Mouse (Mus musculus) heart, embryonic 15.5 days (tissue): Measurements from ENCODE around the gene Ackr3. TPM values are rescaled to one million over a fixed set of nuclear protein-coding genes. Genes with fewer than 3 reads are reported as not detected.

Experiments used
- ATAC-seq: fragments of 200-750 bp; cut with Nextera tagmentation; replicated peaks from 2 replicates; pipeline ENCODE4 v1.8.0; 2017; ENCODE audit warnings: low read depth, moderate TSS enrichment; ENCODE audit not compliant: insufficient number of reproducible peaks, insufficient read depth, low FRiP score
- H3K27ac ChIP-seq: fragments of 300-500 bp; sonication (generic); 2 replicates; pipeline ENCODE4 v1.5.1; 2015; ENCODE audit warnings: mild to moderate bottlenecking, inconsistent platforms
- H3K27me3 ChIP-seq: fragments of 300-500 bp; sonication (generic); 2 replicates; pipeline ENCODE4 v1.6.1; 2015; ENCODE audit warnings: inconsistent platforms
- H3K36me3 ChIP-seq: fragments of 300-500 bp; sonication (generic); 2 replicates; pipeline ENCODE4 v1.6.1; 2015; ENCODE audit warnings: mild to moderate bottlenecking, inconsistent platforms
- H3K4me1 ChIP-seq: fragments of 300-500 bp; sonication (generic); replicated peaks from 2 replicates; pipeline ENCODE4 v1.6.1; 2015; ENCODE audit warnings: inconsistent platforms
- H3K4me2 ChIP-seq: fragments of 300-500 bp; sonication (generic); 2 replicates; pipeline ENCODE4 v1.6.1; 2015; ENCODE audit warnings: inconsistent platforms, mild to moderate bottlenecking, moderate library complexity
- H3K4me3 ChIP-seq: fragments of 300-500 bp; sonication (generic); 2 replicates; pipeline ENCODE4 v1.5.1; 2015; ENCODE audit warnings: mild to moderate bottlenecking, inconsistent platforms
- H3K9ac ChIP-seq: fragments of 300-500 bp; sonication (generic); 2 replicates; pipeline ENCODE4 v1.6.1; 2015; ENCODE audit warnings: mild to moderate bottlenecking, inconsistent platforms
- H3K9me3 ChIP-seq: fragments of 300-500 bp; sonication (generic); replicated peaks from 2 replicates; pipeline ENCODE4 v1.6.1; 2016; ENCODE audit warnings: inconsistent platforms
- WGBS: fragments of 180-500 bp; shearing (Covaris S2); methylation state at CpG from one replicate; pipeline ENCODE4 v1.1.7; 2015; ENCODE audit warnings: mixed read lengths; 5-methylcytosine and 5-hydroxymethylcytosine counted together
- polyA plus RNA-seq: library from polyadenylated mRNA; unstranded; fragments of >200 nt; fragmentation: Nextera tagmentation; extraction: Ambion mirVana; gene quantifications from 2 replicates; pipeline ENCODE4 v1.2.1, GENCODE M21; 2015

Gene Ackr3
- polyA plus RNA-seq, 1 experiment from 2014 or later: 26.9 TPM

GRCm38 (mm10) chr1:90244537-90244936, 40.8 kb downstream of the Ackr3 start:
- no peaks in the 10 kb centered on the region; the same call in 1 of the 2 replicates for H3K4me1 ChIP-seq
- H3K9ac ChIP-seq: no peak overlapping the region
- H3K9me3 ChIP-seq: no peaks in the 10 kb centered on the region
- peaks cover 3% of the 10 kb centered on the region; the same call in 1 of the 2 replicates for H3K27me3 ChIP-seq
- no peak overlapping the region for H3K27ac ChIP-seq
- no peak for ATAC-seq
- 94% methylated on average over 1 of the region's 1 CpGs for WGBS
- H3K36me3 ChIP-seq: no peaks in the 10 kb centered on the region
- H3K4me2 ChIP-seq: no peak overlapping the region
- H3K4me3 ChIP-seq: no peak overlapping the region

GRCm38 (mm10) chr1:90245533-90245932, 41.8 kb downstream of the Ackr3 start:
- no peaks in the 10 kb centered on the region for H3K36me3 ChIP-seq
- H3K27ac ChIP-seq: no peak overlapping the region
- H3K4me1 ChIP-seq: no peaks in the 10 kb centered on the region; the same call in 1 of the 2 replicates
- ATAC-seq: no peak
- H3K4me3 ChIP-seq: no peak overlapping the region
- no peaks in the 10 kb centered on the region for H3K9me3 ChIP-seq
- no peak overlapping the region for H3K9ac ChIP-seq
- peaks cover 3% of the 10 kb centered on the region; the same call in 1 of the 2 replicates for H3K27me3 ChIP-seq
- H3K4me2 ChIP-seq: no peak overlapping the region
- 71% methylated on average over 7 of the region's 7 CpGs for WGBS

DNA sequence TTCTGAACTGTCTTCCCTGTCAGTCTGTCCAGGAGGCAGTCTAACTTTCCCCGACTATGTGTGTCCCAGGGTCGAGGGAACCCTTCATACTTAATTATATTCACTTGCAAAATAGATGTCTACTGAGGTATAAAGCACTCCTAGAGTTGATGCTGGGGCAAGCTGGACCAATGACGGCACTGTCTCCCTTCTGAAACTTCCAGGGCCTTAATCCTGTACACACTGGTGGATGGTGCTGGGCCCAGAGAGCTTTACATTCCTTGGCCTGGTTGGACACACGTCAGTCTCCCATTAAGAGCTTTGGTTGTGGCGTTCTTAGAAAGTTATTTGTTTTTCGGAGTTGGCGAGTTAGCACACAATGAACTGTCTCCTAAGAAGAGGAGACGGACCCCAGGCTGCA, 42.3 kb downstream of the Ackr3 start:
- ATAC-seq: no peak
- Histone ChIP-seq H3K27me3 (peaks cover 5% of the 10 kb centered on the region; the same call in 1 of the 2 replicates), H3K4me1 (no peaks in the 10 kb centered on the region; the same call in 1 of the 2 replicates), H3K27ac (no peak overlapping the region), H3K9ac (no peak overlapping the region), H3K9me3 (no peaks in the 10 kb centered on the region), H3K4me3 (no peak overlapping the region), H3K36me3 (no peaks in the 10 kb centered on the region), H3K4me2 (no peak overlapping the region)
- WGBS: 76% methylated on average over 8 of the region's 8 CpGs

GRCm38 (mm10) chr1:90246800-90247199, 43.0 kb downstream of the Ackr3 start:
- peaks cover 5% of the 10 kb centered on the region; the same call in 1 of the 2 replicates for H3K27me3 ChIP-seq
- 57% methylated on average over 1 of the region's 1 CpGs for WGBS
- no peak for ATAC-seq
- no peaks in the 10 kb centered on the region for H3K36me3 ChIP-seq
- H3K27ac ChIP-seq: no peak overlapping the region
- H3K4me2 ChIP-seq: no peak overlapping the region
- no peaks in the 10 kb centered on the region; the same call in 1 of the 2 replicates for H3K4me1 ChIP-seq
- H3K9me3 ChIP-seq: no peaks in the 10 kb centered on the region
- no peak overlapping the region for H3K9ac ChIP-seq
- no peak overlapping the region for H3K4me3 ChIP-seq

GRCm38 (mm10) chr1:90247234-90247633, 43.5 kb downstream of the Ackr3 start:
- ATAC-seq: no peak
- Histone ChIP-seq H3K9ac (no peak overlapping the region), H3K9me3 (no peaks in the 10 kb centered on the region), H3K36me3 (no peaks in the 10 kb centered on the region), H3K4me1 (no peaks in the 10 kb centered on the region; the same call in 1 of the 2 replicates), H3K4me3 (no peak overlapping the region), H3K27ac (no peak overlapping the region), H3K27me3 (peaks cover 5% of the 10 kb centered on the region; the same call in 1 of the 2 replicates), H3K4me2 (no peak overlapping the region)
- WGBS: 68% methylated on average over 4 of the region's 4 CpGs

- Histone ChIP-seq H3K4me2 (no peak overlapping the region), H3K9ac (no peak overlapping the region), H3K36me3 (no peaks in the 10 kb centered on the region), H3K9me3 (no peaks in the 10 kb centered on the region), H3K4me1 (no peaks in the 10 kb centered on the region), H3K4me3 (no peak overlapping the region), H3K27ac (no peak overlapping the region), H3K27me3 (peaks cover 5% of the 10 kb centered on the region; the same call in 1 of the 2 replicates)
- 82% methylated on average over 8 of the region's 8 CpGs for WGBS
- no peak for ATAC-seq
Observed at GRCm38 (mm10) chr1:90247756-90248541, 44.2 kb downstream of the Ackr3 start.

DNA sequence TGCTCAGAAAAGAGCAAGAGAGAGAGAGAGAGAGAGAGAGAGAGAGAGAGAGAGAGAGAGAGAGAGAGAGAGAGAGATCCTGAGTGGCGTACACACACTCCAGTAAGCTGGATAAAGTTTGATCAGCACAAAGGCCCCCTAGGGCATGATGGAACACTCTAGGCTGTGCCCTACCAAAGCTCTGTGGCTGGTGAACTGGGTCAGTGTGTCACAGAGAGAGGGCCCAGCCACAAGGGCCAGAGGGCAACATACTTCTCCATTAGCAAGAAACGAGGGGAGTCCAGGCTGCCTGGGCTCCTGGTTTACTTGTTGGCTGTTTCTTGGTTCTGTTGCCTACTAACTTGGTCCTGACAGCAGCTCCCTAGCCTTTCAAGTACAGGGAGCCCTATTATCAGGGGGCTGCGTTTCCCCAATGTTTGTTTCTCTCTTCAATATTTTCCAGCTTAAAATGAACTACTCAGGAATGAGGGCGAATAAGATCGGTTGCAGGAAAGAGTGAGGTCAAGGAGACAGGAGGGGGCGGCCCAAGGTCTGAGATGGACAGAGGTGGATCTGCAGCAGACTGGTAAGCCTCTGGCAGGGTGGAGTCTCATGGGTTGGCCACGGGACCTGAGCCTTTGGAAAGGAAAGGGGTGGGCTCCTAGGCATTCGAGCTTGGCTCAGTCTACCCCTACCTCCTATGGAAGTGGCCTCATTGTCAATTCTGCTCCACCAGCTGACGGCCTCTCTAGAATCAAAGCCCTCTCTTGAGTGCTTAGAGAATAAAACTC, 45.4 kb downstream of the Ackr3 start:
- H3K4me3 ChIP-seq: no peak overlapping the region
- H3K9me3 ChIP-seq: no peaks in the 10 kb centered on the region
- 76% methylated on average over 9 of the region's 9 CpGs for WGBS
- H3K36me3 ChIP-seq: no peaks in the 10 kb centered on the region
- H3K4me1 ChIP-seq: no peaks in the 10 kb centered on the region
- H3K4me2 ChIP-seq: no peak overlapping the region
- 0 out of 2 replicates have a peak, but pooled peaks cover 3% of the 10 kb centered on the region for H3K27me3 ChIP-seq
- no peak overlapping the region for H3K9ac ChIP-seq
- no peak for ATAC-seq
- H3K27ac ChIP-seq: no peak overlapping the region

- Histone ChIP-seq H3K4me2 (no peak overlapping the region), H3K27me3 (0 out of 2 replicates have a peak, but pooled peaks cover 3% of the 10 kb centered on the region), H3K4me3 (no peak overlapping the region), H3K36me3 (no peaks in the 10 kb centered on the region), H3K9me3 (no peaks in the 10 kb centered on the region), H3K9ac (no peak overlapping the region), H3K27ac (no peak overlapping the region), H3K4me1 (no peaks in the 10 kb centered on the region)
- ATAC-seq: no peak
- WGBS: 61% methylated on average over 6 of the region's 6 CpGs
Observed at GRCm38 (mm10) chr1:90250419-90250818, 46.6 kb downstream of the Ackr3 start.

DNA sequence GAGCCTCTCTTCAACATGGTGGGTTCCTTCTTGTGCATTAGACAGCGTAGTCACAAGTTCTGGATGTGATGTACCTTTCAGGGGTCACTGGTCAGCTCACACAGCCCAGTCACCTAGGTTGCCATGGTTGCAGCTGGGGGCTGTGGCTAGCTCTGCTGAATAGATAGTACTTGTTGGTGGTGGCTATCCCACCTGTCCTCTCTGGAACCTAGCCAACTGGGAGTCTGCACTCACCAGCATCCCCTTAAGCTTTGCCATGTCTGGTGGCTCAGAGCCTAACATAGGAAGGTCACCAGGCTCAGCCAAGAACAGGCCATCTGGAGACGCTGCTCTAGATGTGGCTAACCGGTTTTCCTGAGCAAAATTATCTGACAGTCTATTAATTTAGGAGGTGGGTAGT, 47.4 kb downstream of the Ackr3 start:
- Histone ChIP-seq H3K9me3 (no peaks in the 10 kb centered on the region), H3K9ac (no peak overlapping the region), H3K36me3 (no peaks in the 10 kb centered on the region), H3K4me3 (no peak overlapping the region), H3K27ac (no peak overlapping the region), H3K4me2 (no peak overlapping the region), H3K27me3 (0 out of 2 replicates have a peak, but pooled peaks cover 3% of the 10 kb centered on the region), H3K4me1 (no peaks in the 10 kb centered on the region)
- WGBS: 80% methylated on average over 3 of the region's 3 CpGs
- ATAC-seq: no peak

GRCm38 (mm10) chr1:90253465-90253864, 49.7 kb downstream of the Ackr3 start:
- Histone ChIP-seq H3K4me3 (no peak overlapping the region), H3K9me3 (no peaks in the 10 kb centered on the region), H3K27ac (no peak overlapping the region), H3K36me3 (no peaks in the 10 kb centered on the region), H3K27me3 (0 out of 2 replicates have a peak, but pooled peaks cover 3% of the 10 kb centered on the region), H3K4me1 (0 out of 2 replicates have a peak, but pooled peaks cover 5% of the 10 kb centered on the region), H3K4me2 (no peak overlapping the region), H3K9ac (no peak overlapping the region)
- ATAC-seq: no peak
- 86% methylated on average over 10 of the region's 10 CpGs for WGBS

GRCm38 (mm10) chr1:90258253-90258887, 54.6 kb downstream of the Ackr3 start:
- no peak for ATAC-seq
- Histone ChIP-seq H3K4me2 (no peak overlapping the region), H3K4me3 (no peak overlapping the region), H3K4me1 (0 out of 2 replicates have a peak, but pooled peaks cover 5% of the 10 kb centered on the region), H3K36me3 (no peaks in the 10 kb centered on the region), H3K27ac (no peak overlapping the region), H3K9me3 (no peaks in the 10 kb centered on the region), H3K9ac (no peak overlapping the region), H3K27me3 (no peaks in the 10 kb centered on the region)
- 69% methylated on average over 11 of the region's 11 CpGs for WGBS
